Mouse (Mus musculus) c-Kit-negative CD71-positive TER-119-positive erythroid progenitor cells, embryonic 14.5 days (primary cell): ENCODE data around the gene Tecr.
"Not testable (repeated sequence)": the region's sequence is repeated elsewhere in the genome, so short reads cannot be mapped to it uniquely, and the experiment has no call there.

ENCODE experiments used
- DNase-seq: peaks from one replicate; pipeline ENCODE4 v3.0.0-alpha.2; 2013; ENCODE audit warnings: low read depth, low spot score

Tecr gene

GRCm38 (mm10) chr8:83618566-83618965, 10.8 kb upstream of the Tecr start:
- DNase-seq, result no peak

- DNase-seq, result no peak
These were observed 9.3 kb upstream of the Tecr start for GRCm38 (mm10) chr8:83617111-83617510.

- no peak for DNase-seq
These were observed 8.9 kb upstream of the Tecr start for GRCm38 (mm10) chr8:83616625-83617024.

GRCm38 (mm10) chr8:83613695-83614094, 5.9 kb upstream of the Tecr start:
- DNase-seq, result no peak

GRCm38 (mm10) chr8:83611921-83612320, 4.2 kb upstream of the Tecr start:
- DNase-seq, result no peak

GRCm38 (mm10) chr8:83609547-83610180, 1.9 kb upstream of the Tecr start:
- no peak for DNase-seq

- no peak for DNase-seq
These were observed 1.3 kb upstream of the Tecr start for GRCm38 (mm10) chr8:83609086-83609485.

GRCm38 (mm10) chr8:83608398-83608829, 643 bp upstream of the Tecr start:
- peak; percentile 75 for DNase-seq

- DNase-seq, result no peak
These were observed 5.1 kb downstream of the Tecr start for GRCm38 (mm10) chr8:83602650-83603029.

GRCm38 (mm10) chr8:83599814-83600213, 8.0 kb downstream of the Tecr start:
- DNase-seq, result no peak

GRCm38 (mm10) chr8:83598146-83598545, 9.6 kb downstream of the Tecr start:
- no peak for DNase-seq

GRCm38 (mm10) chr8:83596369-83596768, 11.4 kb downstream of the Tecr start:
- no peak for DNase-seq

- DNase-seq, result not testable (repeated sequence)
These were observed 12.8 kb downstream of the Tecr start for GRCm38 (mm10) chr8:83595050-83595345.

GRCm38 (mm10) chr8:83594167-83595049, 13.4 kb downstream of the Tecr start:
- peak; percentile 95 for DNase-seq

GRCm38 (mm10) chr8:83593325-83594166, 14.2 kb downstream of the Tecr start:
- DNase-seq, result no peak

- no peak for DNase-seq
These were observed 15.1 kb downstream of the Tecr start for GRCm38 (mm10) chr8:83592682-83593081.

GRCm38 (mm10) chr8:83590488-83591023, 17.2 kb downstream of the Tecr start:
- DNase-seq, result no peak

GRCm38 (mm10) chr8:83588886-83589285, 18.9 kb downstream of the Tecr start:
- no peak for DNase-seq

- no peak for DNase-seq
These were observed 20.1 kb downstream of the Tecr start for GRCm38 (mm10) chr8:83587644-83588043.

GRCm38 (mm10) chr8:83585333-83585732, 22.4 kb downstream of the Tecr start:
- DNase-seq, result no peak

GRCm38 (mm10) chr8:83584771-83585170, 23.0 kb downstream of the Tecr start:
- DNase-seq, result no peak

GRCm38 (mm10) chr8:83583236-83583635, 24.5 kb downstream of the Tecr start:
- DNase-seq, result no peak
